In genomic region chr17:66235096-66235805, GRCm38 (mm10) we compare ENCODE assay signal across 8 mouse cellular contexts.
DNase-seq lines count a peak whose midpoint lies in the region; ATAC-seq and TF ChIP-seq lines count a peak whose summit lies in the region.

No protein-coding gene starts in this region.

- H3K4me1 ChIP-seq in embryonic facial prominence, embryonic 12.5 days, result peaks cover 4% of the 10 kb centered on the region; the same call in 1 of the 2 replicates
- H3K4me1 ChIP-seq in heart, adult 2 months (ENCODE audit: control insufficient read depth, insufficient read depth, low read length), result no peaks in the 10 kb centered on the region
- H3K4me1 ChIP-seq in limb, embryonic 12.5 days (replicated peaks), result peaks cover 11% of the 10 kb centered on the region

- intact Hi-C loops in heart, adult 2 months (cut with DNase I), result loop anchor here (1.0 kb wide), 3 partner anchors 219 to 255 kb away; no protein-coding TSS in a partner anchor

- no peak overlapping the region for H3K27ac ChIP-seq in embryonic facial prominence, embryonic 12.5 days
- H3K27ac ChIP-seq in heart, adult 2 months, result no peak overlapping the region
- H3K27ac ChIP-seq in limb, embryonic 12.5 days, result peak overlapping the region; percentile 35; the same call in 1 of the 2 replicates

- peak overlapping the region; percentile 21; the same call in 1 of the 2 replicates for H3K4me2 ChIP-seq in embryonic facial prominence, embryonic 12.5 days (replicated peaks)
- H3K4me2 ChIP-seq in limb, embryonic 12.5 days, result peak overlapping the region; percentile 49

- H3K27me3 ChIP-seq in embryonic facial prominence, embryonic 12.5 days, result peaks cover 5% of the 10 kb centered on the region; the same call in 1 of the 2 replicates
- no peaks in the 10 kb centered on the region for H3K27me3 ChIP-seq in heart, adult 2 months (ENCODE audit: control insufficient read depth, insufficient read depth, low read length)
- peaks cover 4% of the 10 kb centered on the region; the same call in 1 of the 2 replicates for H3K27me3 ChIP-seq in limb, embryonic 12.5 days

- no peak overlapping the region for H3K4me3 ChIP-seq in embryonic facial prominence, embryonic 12.5 days
- H3K4me3 ChIP-seq in heart, adult 2 months, result no peak overlapping the region
- 0 out of 2 replicates have a peak overlapping the region, but pooled peaks have one; percentile 10 for H3K4me3 ChIP-seq in limb, embryonic 12.5 days (replicated peaks)

- 4% methylated on average over 19 of the region's 19 CpGs for WGBS in embryonic facial prominence, embryonic 12.5 days
- WGBS in heart, adult 2 months, result 6% methylated on average over 19 of the region's 19 CpGs
- 4% methylated on average over 19 of the region's 19 CpGs for WGBS in limb, embryonic 12.5 days

- peak; percentile 93 for TF ChIP-seq EP300 in heart, adult 2 months (IDR thresholded peaks at IDR 0.05; ENCODE audit: insufficient read depth, low read depth, low read length)

- TF ChIP-seq CTCF in heart, adult 2 months (IDR thresholded peaks at IDR 0.05), result peak; percentile 92

- no peaks in the 10 kb centered on the region for H3K36me3 ChIP-seq in embryonic facial prominence, embryonic 12.5 days
- no peaks in the 10 kb centered on the region for H3K36me3 ChIP-seq in heart, adult 2 months (ENCODE audit: control insufficient read depth, insufficient read depth, low read length)
- no peaks in the 10 kb centered on the region for H3K36me3 ChIP-seq in limb, embryonic 12.5 days

- no peak overlapping the region for H3K9ac ChIP-seq in embryonic facial prominence, embryonic 12.5 days
- H3K9ac ChIP-seq in heart, adult 2 months (ENCODE audit: low read depth, low read length), result no peak overlapping the region
- H3K9ac ChIP-seq in limb, embryonic 12.5 days (replicated peaks), result no peak overlapping the region

- peak; percentile 43; the same call in 1 of the 2 replicates for ATAC-seq in embryonic facial prominence, embryonic 12.5 days (ENCODE audit: insufficient number of reproducible peaks, insufficient read depth, low FRiP score, low TSS enrichment)
- ATAC-seq in limb, embryonic 12.5 days (ENCODE audit: insufficient number of reproducible peaks, insufficient read depth, low FRiP score, low TSS enrichment, low read depth), result peak; percentile 77

- H3K9me3 ChIP-seq in embryonic facial prominence, embryonic 12.5 days, result no peaks in the 10 kb centered on the region
- H3K9me3 ChIP-seq in limb, embryonic 12.5 days, result no peaks in the 10 kb centered on the region

- TF ChIP-seq POLR2A in heart, adult 2 months (IDR thresholded peaks at IDR 0.05; ENCODE audit: insufficient read depth, low read depth, low read length), result no peak

- peak; percentile 51 for DNase-seq in 3134 (ENCODE audit: extremely low read depth, insufficient read length, low spot score)
- peak; percentile 85 for DNase-seq in adrenal gland, postnatal 25 days
- peak; percentile 75 to 86 for DNase-seq in heart, adult 2 months
- DNase-seq in kidney, adult 8-10 months, result peak; percentile 69 to 87
- peak; percentile 13 to 42 for DNase-seq in monocyte, adult 2 months (ENCODE audit: low read depth in 1 of 2, low spot score in 2 of 2)
- peak; percentile 34 to 67 for DNase-seq in spleen, postnatal 14 days (ENCODE audit: low spot score in 2 of 2)

- H3K79me2 ChIP-seq in heart, adult 2 months (replicated peaks; ENCODE audit: control insufficient read depth, insufficient read depth, low read length), result no peaks in the 10 kb centered on the region

Comparison
In these comparisons a context has a peak if more than half of its experiments do, and no peak if none do; other contexts are left out.
1. DNase-seq: peak in every context shown above with its lines; median percentile 85 in adrenal gland, postnatal 25 days; 80 in heart, adult 2 months; 78 in kidney, adult 8-10 months; 51 in 3134; 50 in spleen, postnatal 14 days; 28 in monocyte, adult 2 months.